Mouse (Mus musculus) heart, embryonic 11.5 days (tissue): Measurements from ENCODE around the gene Polr3h. TPM values are rescaled to one million over a fixed set of nuclear protein-coding genes. Genes with fewer than 3 reads are reported as not detected.
A peak's percentile ranks its signal among the peaks of the same experiment; 100 is the strongest.

Experiments
- ATAC-seq: fragments of 200-750 bp; cut with Nextera tagmentation; replicated peaks from 2 replicates; pipeline ENCODE4 v1.8.0; 2017; ENCODE audit warnings: moderate library complexity; ENCODE audit not compliant: insufficient number of reproducible peaks, low FRiP score, low TSS enrichment
- H3K27ac ChIP-seq: fragments of 300-500 bp; sonication (generic); 2 replicates; pipeline ENCODE4 v1.5.1; 2014; ENCODE audit warnings: mild to moderate bottlenecking, low read depth, low read length
- H3K27me3 ChIP-seq: fragments of 300-500 bp; sonication (generic); 2 replicates; pipeline ENCODE4 v1.6.1; 2014; ENCODE audit warnings: mild to moderate bottlenecking, low read length, mixed read lengths; ENCODE audit not compliant: control insufficient read depth, insufficient read depth
- H3K36me3 ChIP-seq: fragments of 300-500 bp; sonication (generic); 2 replicates; pipeline ENCODE4 v1.6.1; 2014; ENCODE audit warnings: mild to moderate bottlenecking, low read length, moderate library complexity, mixed read lengths; ENCODE audit not compliant: control insufficient read depth, insufficient read depth
- H3K4me1 ChIP-seq: fragments of 300-500 bp; sonication (generic); 2 replicates; pipeline ENCODE4 v1.6.1; 2014; ENCODE audit warnings: low read length; ENCODE audit not compliant: control insufficient read depth, insufficient read depth
- H3K4me2 ChIP-seq: fragments of 300-500 bp; sonication (generic); 2 replicates; pipeline ENCODE4 v1.6.1; 2014; ENCODE audit warnings: mild to moderate bottlenecking, moderate library complexity
- H3K4me3 ChIP-seq: fragments of 300-500 bp; sonication (generic); 2 replicates; pipeline ENCODE4 v1.5.1; 2014; ENCODE audit warnings: low read depth, low read length
- H3K9ac ChIP-seq: fragments of 300-500 bp; sonication (generic); 2 replicates; pipeline ENCODE4 v1.6.1; 2014; ENCODE audit warnings: mild to moderate bottlenecking, low read depth, low read length, moderate library complexity
- H3K9me3 ChIP-seq: fragments of 300-500 bp; sonication (generic); replicated peaks from 2 replicates; pipeline ENCODE4 v1.6.1; 2016; ENCODE audit warnings: low read length; ENCODE audit not compliant: control insufficient read depth
- WGBS: fragments of 180-500 bp; shearing (Covaris S2); extraction: QIAGEN DNeasy Blood & Tissue Kit; methylation state at CpG from one replicate; pipeline ENCODE4 v1.1.7; 2014; ENCODE audit not compliant: insufficient replicate concordance; 5-methylcytosine and 5-hydroxymethylcytosine counted together
- polyA plus RNA-seq: library from polyadenylated mRNA; unstranded; fragments of >200 nt; fragmentation: Nextera tagmentation; extraction: Ambion mirVana; gene quantifications from 2 replicates; pipeline ENCODE4 v1.2.1, GENCODE M21; 2014

The Polr3h gene
- polyA plus RNA-seq, 1 experiment from 2014 or later: 121 TPM

DNA sequence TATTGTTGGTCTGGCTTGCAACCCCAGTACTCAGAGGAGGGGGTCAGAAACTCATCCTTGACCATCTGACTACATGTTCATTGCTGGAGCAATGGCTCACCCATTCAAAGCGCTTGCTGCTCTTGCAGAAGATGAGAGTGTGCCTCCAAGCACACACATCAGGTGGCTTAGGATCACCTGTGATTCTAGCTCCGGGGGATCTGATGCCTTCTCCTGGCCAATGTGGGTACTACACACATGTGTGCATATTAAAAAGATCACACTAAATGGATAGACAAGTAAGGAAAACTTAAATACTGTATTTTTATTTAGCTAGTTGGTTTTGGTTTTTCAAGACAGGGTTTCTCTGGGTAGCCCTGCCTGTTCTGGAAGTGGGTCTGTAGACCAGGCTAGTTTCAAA lies 15.0 kb upstream of the Polr3h start:
- H3K27ac ChIP-seq: no peak overlapping the region
- H3K9ac ChIP-seq: no peak overlapping the region
- no peaks in the 10 kb centered on the region for H3K36me3 ChIP-seq
- peaks cover 3% of the 10 kb centered on the region for H3K27me3 ChIP-seq
- no peaks in the 10 kb centered on the region for H3K9me3 ChIP-seq
- peaks cover 15% of the 10 kb centered on the region for H3K4me1 ChIP-seq
- ATAC-seq: no peak
- H3K4me3 ChIP-seq: no peak overlapping the region
- no peak overlapping the region for H3K4me2 ChIP-seq
- WGBS: 76% methylated on average over 2 of the region's 2 CpGs

DNA sequence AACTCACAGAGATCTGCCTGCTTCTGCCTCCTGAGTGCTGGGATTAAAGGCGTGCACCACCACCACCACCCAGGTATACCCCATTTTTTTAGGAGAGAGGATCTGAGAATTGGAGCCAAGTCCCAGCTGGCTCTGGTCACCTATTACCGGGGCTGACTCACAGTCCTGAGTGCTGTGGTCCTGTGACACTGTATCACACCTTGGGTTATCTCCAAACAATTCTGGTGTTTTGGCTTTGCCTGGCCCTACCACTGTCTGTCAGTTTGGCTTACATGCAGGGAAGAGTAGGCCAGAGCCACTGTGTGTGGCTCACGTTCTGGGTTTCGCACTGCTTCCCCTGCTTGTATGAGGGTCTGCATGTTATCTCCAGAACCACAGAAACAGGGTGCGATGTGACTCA lies 14.2 kb upstream of the Polr3h start:
- Histone ChIP-seq H3K9me3 (no peaks in the 10 kb centered on the region), H3K27ac (no peak overlapping the region), H3K36me3 (no peaks in the 10 kb centered on the region), H3K27me3 (peaks cover 3% of the 10 kb centered on the region), H3K9ac (no peak overlapping the region), H3K4me2 (no peak overlapping the region), H3K4me1 (peaks cover 15% of the 10 kb centered on the region), H3K4me3 (no peak overlapping the region)
- ATAC-seq: no peak
- 83% methylated on average over 5 of the region's 5 CpGs for WGBS

DNA sequence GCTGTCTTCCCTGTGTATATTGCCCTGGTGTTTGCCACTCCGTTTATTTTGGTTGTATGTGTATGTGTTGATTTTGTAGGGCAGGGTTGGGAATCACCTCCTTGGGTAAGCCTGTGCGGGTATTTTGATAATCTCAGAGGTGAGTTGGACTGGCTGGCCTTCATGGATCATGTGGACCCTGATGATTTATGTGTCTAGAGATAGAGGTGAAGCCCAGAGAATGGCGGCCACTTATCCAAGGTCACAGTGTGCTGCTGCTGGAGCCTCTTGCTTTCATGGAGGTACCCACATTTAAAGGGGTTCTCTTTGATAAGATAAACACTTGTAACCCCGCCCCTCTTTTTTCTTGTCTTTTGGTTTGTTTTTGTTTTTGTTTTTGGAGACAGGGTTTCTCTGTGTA lies 13.7 kb upstream of the Polr3h start:
- Histone ChIP-seq H3K4me1 (peaks cover 15% of the 10 kb centered on the region), H3K9ac (no peak overlapping the region), H3K4me3 (no peak overlapping the region), H3K9me3 (no peaks in the 10 kb centered on the region), H3K27ac (no peak overlapping the region), H3K4me2 (no peak overlapping the region), H3K36me3 (no peaks in the 10 kb centered on the region), H3K27me3 (peaks cover 3% of the 10 kb centered on the region)
- 68% methylated on average over 4 of the region's 4 CpGs for WGBS
- no peak for ATAC-seq

DNA sequence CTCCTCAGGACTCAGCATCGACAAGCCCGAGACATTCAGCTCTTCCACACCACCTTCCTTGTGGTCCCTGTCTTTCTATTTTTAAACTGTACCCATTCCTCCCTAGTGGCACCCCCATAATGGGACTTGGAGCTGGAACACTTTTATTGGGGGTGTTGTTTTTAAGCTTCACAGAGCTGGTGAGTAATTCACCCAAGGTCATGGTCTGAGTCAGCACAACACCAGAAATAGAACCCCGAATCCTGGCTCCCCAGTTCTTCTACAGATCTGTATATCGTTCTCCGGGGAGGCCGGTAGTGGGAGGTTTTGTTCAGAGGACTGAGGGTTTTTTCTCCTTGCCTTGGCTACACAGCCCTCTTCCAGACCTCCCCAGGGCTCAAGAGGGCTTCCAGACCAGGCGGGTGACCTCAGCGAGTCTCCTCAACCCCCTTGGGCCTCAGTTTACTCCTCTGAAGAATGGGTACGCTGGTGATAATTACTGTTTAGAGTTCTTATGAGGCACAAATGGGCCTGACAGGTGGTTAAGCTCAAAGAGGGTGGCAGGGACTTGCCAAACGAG lies 13.2 kb upstream of the Polr3h start:
- 89% methylated on average over 10 of the region's 10 CpGs for WGBS
- Histone ChIP-seq H3K9me3 (no peaks in the 10 kb centered on the region), H3K27ac (no peak overlapping the region), H3K4me2 (no peak overlapping the region), H3K9ac (no peak overlapping the region), H3K4me1 (peaks cover 15% of the 10 kb centered on the region), H3K4me3 (no peak overlapping the region), H3K36me3 (no peaks in the 10 kb centered on the region), H3K27me3 (peaks cover 3% of the 10 kb centered on the region)
- ATAC-seq: no peak

GRCm38 (mm10) chr15:81938246-81938645 lies 12.2 kb upstream of the Polr3h start:
- H3K4me1 ChIP-seq: peaks cover 15% of the 10 kb centered on the region
- H3K9me3 ChIP-seq: no peaks in the 10 kb centered on the region
- WGBS: 26% methylated on average over 2 of the region's 2 CpGs
- H3K4me2 ChIP-seq: no peak overlapping the region
- H3K36me3 ChIP-seq: no peaks in the 10 kb centered on the region
- peaks cover 3% of the 10 kb centered on the region for H3K27me3 ChIP-seq
- H3K9ac ChIP-seq: no peak overlapping the region
- no peak for ATAC-seq
- H3K27ac ChIP-seq: no peak overlapping the region
- no peak overlapping the region for H3K4me3 ChIP-seq

DNA sequence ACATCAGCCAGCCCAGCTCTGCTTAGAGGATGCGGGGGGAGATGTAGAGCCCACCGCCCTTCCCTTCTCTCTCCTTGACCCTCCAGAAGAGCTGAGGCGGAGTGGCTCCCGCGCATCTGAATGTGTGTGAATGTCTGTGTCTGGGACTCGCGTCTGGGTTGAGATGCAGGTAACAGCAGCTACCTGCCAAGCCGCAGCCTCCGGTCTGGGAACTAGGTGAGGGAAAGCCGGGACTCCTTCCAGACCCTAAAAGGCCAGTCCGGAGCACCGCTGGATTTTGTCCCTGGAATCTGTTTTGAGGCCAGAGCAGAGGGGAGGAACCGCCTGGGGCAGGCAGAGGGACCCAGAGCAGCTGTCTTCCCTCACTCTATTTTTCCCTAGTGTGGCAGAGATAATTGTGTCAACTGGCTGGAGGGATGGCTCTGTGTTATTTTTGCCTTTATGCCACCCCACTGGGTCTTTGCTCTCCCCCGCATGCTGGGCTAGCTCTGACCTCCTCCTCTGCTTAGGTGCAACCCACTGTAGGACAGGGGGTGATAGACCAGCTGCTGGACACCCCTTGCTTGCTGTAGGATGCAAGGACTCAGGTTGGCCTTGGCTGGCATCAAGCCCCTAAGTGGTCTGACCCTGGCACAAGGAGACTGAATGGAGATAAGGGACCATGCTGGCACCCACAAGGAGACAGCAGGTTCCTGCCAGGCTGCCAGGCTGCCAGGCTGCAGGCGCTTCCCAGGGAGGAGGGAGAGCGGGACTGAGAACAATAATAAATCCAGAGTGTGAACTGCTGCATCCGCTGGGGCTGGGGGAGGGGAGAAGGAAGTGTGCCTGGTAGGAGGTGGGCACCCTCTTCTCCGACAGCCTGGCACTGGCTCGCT lies 11.3 kb upstream of the Polr3h start:
- H3K9ac ChIP-seq: peak overlapping the region; percentile 61
- H3K4me3 ChIP-seq: peak overlapping the region; percentile 46
- 10% methylated on average over 19 of the region's 19 CpGs for WGBS
- peaks cover 3% of the 10 kb centered on the region for H3K27me3 ChIP-seq
- peak overlapping the region; percentile 4; the same call in 1 of the 2 replicates for H3K27ac ChIP-seq
- peaks cover 14% of the 10 kb centered on the region for H3K4me1 ChIP-seq
- no peaks in the 10 kb centered on the region for H3K9me3 ChIP-seq
- peak overlapping the region; percentile 67 for H3K4me2 ChIP-seq
- no peak for ATAC-seq
- no peaks in the 10 kb centered on the region for H3K36me3 ChIP-seq

GRCm38 (mm10) chr15:81936679-81937078 lies 10.6 kb upstream of the Polr3h start, which contains the start of gene Csdc2:
Gene Csdc2 (plus strand): TSS chr15:81936759.
- ATAC-seq: no peak; the same call in 1 of the 2 replicates
- peak within 1 kb of the TSS; percentile 57 for H3K27ac ChIP-seq
- no peaks in the 10 kb centered on the region for H3K36me3 ChIP-seq
- WGBS: 2% methylated on average over 12 of the region's 12 CpGs
- peaks cover 3% of the 10 kb centered on the region for H3K27me3 ChIP-seq
- no peaks in the 10 kb centered on the region for H3K9me3 ChIP-seq
- peak within 1 kb of the TSS; percentile 67 for H3K4me2 ChIP-seq
- peak within 1 kb of the TSS; percentile 61 for H3K9ac ChIP-seq
- H3K4me1 ChIP-seq: peaks cover 12% of the 10 kb centered on the region; the same call in 1 of the 2 replicates
- H3K4me3 ChIP-seq: peak within 1 kb of the TSS; percentile 46

- ATAC-seq: no peak
- 54% methylated on average over 7 of the region's 7 CpGs for WGBS
- no peak overlapping the region for H3K9ac ChIP-seq
These were observed 10.0 kb upstream of the Polr3h start for GRCm38 (mm10) chr15:81935869-81936637.

More at GRCm38 (mm10) chr15:81935869-81936637, 10.0 kb upstream of the Polr3h start:
- Histone ChIP-seq H3K4me3 (peak overlapping the region; percentile 46), H3K27ac (peak overlapping the region; percentile 57; the same call in 1 of the 2 replicates), H3K9me3 (no peaks in the 10 kb centered on the region), H3K4me2 (peak overlapping the region; percentile 67), H3K4me1 (peaks cover 12% of the 10 kb centered on the region; the same call in 1 of the 2 replicates), H3K36me3 (no peaks in the 10 kb centered on the region), H3K27me3 (peaks cover 3% of the 10 kb centered on the region)
